Mouse (Mus musculus) ES-Bruce4 (cell line): ENCODE results near the gene Sco2. TPM values are rescaled to one million over a fixed set of nuclear protein-coding genes. Genes with fewer than 3 reads are reported as not detected.

Source experiments
- H3K27ac ChIP-seq: 2 replicates; pipeline ENCODE4 v1.5.1; 2012; ENCODE audit warnings: low read length, inconsistent platforms; ENCODE audit not compliant: insufficient read depth
- H3K27me3 ChIP-seq: 2 replicates; pipeline ENCODE4 v1.6.1; 2012; ENCODE audit warnings: mild to moderate bottlenecking, low read length, inconsistent platforms; ENCODE audit not compliant: control insufficient read depth, poor library complexity, insufficient read depth, severe bottlenecking
- H3K36me3 ChIP-seq: 2 replicates; pipeline ENCODE4 v1.6.1; 2012; ENCODE audit warnings: inconsistent platforms, mild to moderate bottlenecking, low read length, moderate library complexity; ENCODE audit not compliant: control insufficient read depth, poor library complexity, insufficient read depth, severe bottlenecking
- H3K4me1 ChIP-seq: one replicate; pipeline ENCODE4 v1.8.1; 2011; ENCODE audit warnings: low read length; ENCODE audit not compliant: control insufficient read depth, insufficient read depth
- H3K4me3 ChIP-seq: 2 replicates; pipeline ENCODE4 v1.5.1; 2011; ENCODE audit warnings: low read depth, mild to moderate bottlenecking, low read length
- H3K9ac ChIP-seq: 2 replicates; pipeline ENCODE4 v1.6.1; 2012; ENCODE audit warnings: low read depth, mild to moderate bottlenecking, inconsistent platforms; ENCODE audit not compliant: poor library complexity, severe bottlenecking
- H3K9me3 ChIP-seq: replicated peaks from 2 replicates; pipeline ENCODE4 v1.6.1; 2012; ENCODE audit warnings: mild to moderate bottlenecking, low read length, inconsistent platforms; ENCODE audit not compliant: control insufficient read depth, poor library complexity, insufficient read depth, severe bottlenecking
- CTCF ChIP-seq: IDR thresholded peaks from one replicate; pipeline ENCODE4 v1.8.1; 2011; ENCODE audit warnings: low read depth, low read length
- EP300 ChIP-seq: IDR thresholded peaks from 2 replicates; pipeline ENCODE4 v1.6.1; 2011; ENCODE audit warnings: low read depth, low read length; ENCODE audit not compliant: insufficient read depth
- POLR2A ChIP-seq: IDR thresholded peaks from one replicate; pipeline ENCODE4 v1.8.1; 2011; ENCODE audit warnings: low read length; ENCODE audit not compliant: insufficient read depth
- polyA plus RNA-seq: library from polyadenylated mRNA; stranded (reverse); fragments of >200 nt; gene quantifications from 2 replicates; pipeline ENCODE4 v1.2.4, GENCODE M21; 2011; ENCODE audit warnings: low read depth; ENCODE audit not compliant: missing spikeins, insufficient read depth, insufficient read length

The Sco2 gene
- polyA plus RNA-seq, 1 experiment: 11.0 TPM

DNA sequence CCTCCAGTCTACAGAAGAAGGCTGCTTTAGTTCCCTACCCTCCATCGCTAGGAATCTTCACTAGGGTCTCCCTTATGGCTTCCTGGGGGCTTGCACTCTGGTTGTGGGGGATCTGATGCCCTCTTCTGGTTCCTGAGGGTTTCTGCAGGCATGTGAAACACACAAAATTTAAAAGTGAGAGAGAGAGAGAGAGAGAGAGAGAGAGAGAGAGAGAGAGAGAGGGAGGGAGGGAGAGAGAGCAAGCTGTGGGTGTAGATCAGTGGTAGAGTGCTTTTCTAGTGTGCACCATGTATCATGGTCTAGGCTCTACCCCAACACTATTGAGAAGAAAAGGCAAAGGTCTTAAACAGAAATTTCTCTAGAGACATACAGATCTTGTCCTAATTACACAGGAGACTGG is 32.0 kb downstream of the Sco2 start:
- no peaks in the 10 kb centered on the region for H3K4me1 ChIP-seq
- H3K9me3 ChIP-seq: no peaks in the 10 kb centered on the region
- H3K27ac ChIP-seq: no peak overlapping the region
- H3K36me3 ChIP-seq: no peaks in the 10 kb centered on the region
- H3K27me3 ChIP-seq: no peaks in the 10 kb centered on the region
- H3K4me3 ChIP-seq: no peak overlapping the region
- TF ChIP-seq EP300: no peak
- TF ChIP-seq CTCF: peak; percentile 37
- no peak overlapping the region for H3K9ac ChIP-seq

DNA sequence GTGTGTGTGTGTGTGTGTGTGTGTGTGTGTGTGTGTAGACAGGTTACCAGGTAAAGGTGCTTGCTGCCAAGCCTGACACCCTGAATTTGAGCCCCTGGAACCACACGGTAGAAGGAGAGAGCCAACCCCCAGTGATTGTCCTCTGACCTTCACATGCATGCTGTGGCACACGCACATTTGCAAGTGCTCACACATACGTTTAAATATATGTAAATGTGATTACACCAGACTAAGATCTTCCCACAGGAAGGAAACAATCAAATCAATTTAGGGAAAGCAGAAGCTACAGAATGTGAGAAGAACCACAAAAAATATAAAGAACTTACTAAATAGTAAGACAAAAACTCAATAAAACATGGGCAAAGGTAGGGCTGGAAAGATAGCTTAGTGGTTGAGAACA is 33.5 kb downstream of the Sco2 start:
- H3K27ac ChIP-seq: no peak overlapping the region
- no peaks in the 10 kb centered on the region for H3K36me3 ChIP-seq
- H3K9me3 ChIP-seq: no peaks in the 10 kb centered on the region
- no peak overlapping the region for H3K9ac ChIP-seq
- no peaks in the 10 kb centered on the region for H3K4me1 ChIP-seq
- TF ChIP-seq CTCF: no peak
- no peak for TF ChIP-seq EP300
- no peak for TF ChIP-seq POLR2A
- no peaks in the 10 kb centered on the region for H3K27me3 ChIP-seq
- no peak overlapping the region for H3K4me3 ChIP-seq

DNA sequence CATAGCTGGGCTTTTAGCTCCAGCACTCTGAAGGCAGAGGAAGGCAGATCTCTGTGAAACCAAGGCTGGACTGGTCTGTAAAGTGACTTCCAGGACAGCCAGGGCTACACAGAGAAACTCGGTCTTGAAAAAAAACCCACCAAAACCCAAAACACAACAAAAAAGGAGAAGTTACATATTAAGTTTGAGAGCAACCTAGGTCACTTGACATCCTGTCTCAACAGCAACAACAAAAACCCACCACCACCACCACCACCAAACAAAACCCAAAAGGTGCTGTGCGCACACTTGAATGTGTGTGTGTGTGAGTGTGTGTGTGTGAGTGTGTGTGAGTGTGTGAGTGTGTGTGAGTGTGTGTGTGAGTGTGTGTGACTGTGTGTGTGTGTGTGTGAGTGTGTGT is 34.0 kb downstream of the Sco2 start:
- Histone ChIP-seq H3K9me3 (no peaks in the 10 kb centered on the region), H3K27me3 (no peaks in the 10 kb centered on the region), H3K4me1 (no peaks in the 10 kb centered on the region), H3K36me3 (no peaks in the 10 kb centered on the region), H3K4me3 (no peak overlapping the region), H3K9ac (no peak overlapping the region), H3K27ac (no peak overlapping the region)
- no peak for TF ChIP-seq CTCF
- TF ChIP-seq POLR2A: no peak
- no peak for TF ChIP-seq EP300

DNA sequence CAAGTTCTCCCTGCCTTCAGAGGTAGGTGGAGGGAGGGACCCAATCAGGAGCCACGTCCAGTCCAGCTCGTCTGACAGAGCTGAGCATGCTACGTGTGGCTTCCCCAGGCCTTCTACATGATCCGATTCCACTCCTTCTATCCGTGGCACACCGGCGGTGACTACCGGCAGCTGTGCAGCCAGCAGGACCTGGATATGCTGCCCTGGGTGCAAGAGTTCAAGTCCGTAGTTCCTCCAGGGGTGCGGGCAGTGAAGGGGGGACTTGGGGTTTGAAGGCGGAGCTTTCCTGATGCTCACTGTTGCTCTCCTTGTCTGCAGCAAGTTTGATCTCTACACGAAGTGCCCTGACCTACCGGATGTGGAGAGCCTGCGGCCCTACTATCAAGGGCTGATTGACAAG is 37.2 kb downstream of the Sco2 start:
- Histone ChIP-seq H3K36me3 (no peaks in the 10 kb centered on the region), H3K9ac (no peak overlapping the region), H3K27ac (no peak overlapping the region), H3K4me3 (peak overlapping the region; percentile 82), H3K9me3 (no peaks in the 10 kb centered on the region), H3K4me1 (no peaks in the 10 kb centered on the region), H3K27me3 (no peaks in the 10 kb centered on the region)
- TF ChIP-seq CTCF: no peak
- TF ChIP-seq POLR2A: no peak
- TF ChIP-seq EP300: no peak

DNA sequence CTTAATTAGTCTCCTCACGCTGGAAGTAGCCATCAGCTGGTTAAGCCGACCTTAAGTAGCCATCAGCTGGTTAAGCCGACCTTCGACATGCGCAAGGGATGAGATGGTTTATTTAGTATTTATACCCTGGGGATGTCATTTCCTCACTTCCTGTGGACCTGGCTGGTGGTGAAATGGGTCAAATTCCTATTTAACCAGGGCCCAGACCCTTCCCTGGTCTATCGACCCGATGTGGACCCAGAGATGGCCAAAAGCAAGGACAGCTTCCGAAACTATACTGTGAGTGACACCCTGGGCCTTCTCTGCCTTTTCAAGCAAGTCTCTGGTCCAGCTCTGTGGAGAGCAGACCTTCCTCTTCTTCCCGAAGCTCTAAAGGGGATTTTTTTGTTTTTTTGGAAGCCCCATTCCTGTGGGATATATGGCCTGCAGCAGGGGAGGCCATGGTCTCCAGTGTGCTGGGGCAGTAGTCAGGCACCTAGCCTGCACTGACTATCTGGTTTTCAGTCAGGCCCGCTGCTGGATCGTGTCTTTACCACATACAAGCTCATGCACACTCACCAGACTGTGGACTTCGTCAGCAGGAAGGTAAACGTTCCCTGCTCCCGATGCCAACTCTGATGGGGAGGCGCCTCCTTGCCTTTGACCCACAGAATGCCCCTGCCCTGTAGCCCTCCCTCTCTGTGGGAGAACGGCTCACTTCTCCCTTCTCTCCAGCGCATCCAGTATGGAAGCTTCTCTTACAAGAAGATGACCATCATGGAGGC is 38.7 kb downstream of the Sco2 start:
- Histone ChIP-seq H3K4me3 (peak overlapping the region; percentile 10; the same call in 1 of the 2 replicates), H3K9me3 (no peaks in the 10 kb centered on the region), H3K36me3 (no peaks in the 10 kb centered on the region), H3K27ac (no peak overlapping the region), H3K4me1 (no peaks in the 10 kb centered on the region), H3K9ac (no peak overlapping the region), H3K27me3 (no peaks in the 10 kb centered on the region)
- TF ChIP-seq POLR2A: no peak
- no peak for TF ChIP-seq EP300
- no peak for TF ChIP-seq CTCF

DNA sequence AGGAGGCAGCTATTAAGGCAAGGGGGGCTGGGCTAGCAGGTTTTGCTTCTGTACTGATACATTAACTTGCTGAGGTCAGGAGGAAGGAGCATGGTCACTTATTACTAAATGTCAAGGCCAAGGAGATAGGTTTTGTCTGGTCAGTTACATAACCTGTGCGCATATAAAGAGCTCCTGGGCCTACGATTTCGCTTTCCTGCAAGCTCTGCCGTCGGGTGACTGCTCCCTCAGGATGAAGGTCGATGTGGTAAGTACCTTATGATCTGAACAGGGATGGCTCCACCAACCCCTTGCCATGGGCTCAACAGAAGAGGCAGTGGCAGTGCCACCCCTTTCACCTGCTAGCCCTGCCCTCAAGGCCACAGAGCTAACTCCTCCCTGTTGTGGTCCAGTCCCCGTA is 39.4 kb downstream of the Sco2 start, which contains the start of gene Miox:
Gene Miox, plus strand, starts transcription at position 128 of the 400 bp plus-strand sequence.
- no peak for TF ChIP-seq POLR2A
- no peak for TF ChIP-seq CTCF
- no peak for TF ChIP-seq EP300

More for the DNA sequence above, 39.4 kb downstream of the Sco2 start, which contains the start of gene Miox:
- H3K9ac ChIP-seq: no peak within 1 kb of the TSS
- H3K36me3 ChIP-seq: no peaks in the 10 kb centered on the region
- H3K9me3 ChIP-seq: no peaks in the 10 kb centered on the region
- no peak within 1 kb of the TSS for H3K4me3 ChIP-seq
- H3K4me1 ChIP-seq: no peaks in the 10 kb centered on the region
- no peak within 1 kb of the TSS for H3K27ac ChIP-seq
- H3K27me3 ChIP-seq: no peaks in the 10 kb centered on the region
